Mouse (Mus musculus) stomach, embryonic 16.5 days (tissue): ENCODE results near the gene Arhgap21. TPM values are rescaled to one million over a fixed set of nuclear protein-coding genes. Genes with fewer than 3 reads are reported as not detected.

Source experiments
- ATAC-seq: fragments of 200-750 bp; cut with Nextera tagmentation; 2 replicates; pipeline ENCODE4 v1.8.0; 2017; ENCODE audit warnings: moderate number of reproducible peaks, moderate TSS enrichment; ENCODE audit not compliant: insufficient read depth, low FRiP score
- H3K27ac ChIP-seq: fragments of 300-500 bp; sonication (generic); 2 replicates; pipeline ENCODE4 v1.5.1; 2014; ENCODE audit warnings: low read length
- H3K27me3 ChIP-seq: fragments of 300-500 bp; sonication (generic); 2 replicates; pipeline ENCODE4 v1.6.1; 2014; ENCODE audit warnings: low read length, control low read depth, mixed read lengths; ENCODE audit not compliant: control insufficient read depth, insufficient read depth
- H3K36me3 ChIP-seq: fragments of 300-500 bp; sonication (generic); 2 replicates; pipeline ENCODE4 v1.6.1; 2014; ENCODE audit warnings: low read length; ENCODE audit not compliant: control insufficient read depth, insufficient read depth
- H3K4me1 ChIP-seq: fragments of 300-500 bp; sonication (generic); 2 replicates; pipeline ENCODE4 v1.6.1; 2014; ENCODE audit warnings: low read length, control low read depth, mixed read lengths; ENCODE audit not compliant: control insufficient read depth, insufficient read depth
- H3K4me2 ChIP-seq: fragments of 300-500 bp; sonication (generic); 2 replicates; pipeline ENCODE4 v1.6.1; 2014; ENCODE audit warnings: low read depth, low read length, mixed read lengths
- H3K4me3 ChIP-seq: fragments of 300-500 bp; sonication (generic); replicated peaks from 2 replicates; pipeline ENCODE4 v1.5.1; 2014; ENCODE audit warnings: mild to moderate bottlenecking, low read length
- H3K9ac ChIP-seq: fragments of 300-500 bp; sonication (generic); 2 replicates; pipeline ENCODE4 v1.6.1; 2014; ENCODE audit warnings: low read length
- H3K9me3 ChIP-seq: fragments of 300-500 bp; sonication (generic); replicated peaks from 2 replicates; pipeline ENCODE4 v1.6.1; 2016; ENCODE audit warnings: low read length, control low read depth; ENCODE audit not compliant: control insufficient read depth
- WGBS: fragments of 180-500 bp; shearing (Covaris S2); extraction: QIAGEN DNeasy Blood & Tissue Kit; methylation state at CpG from one replicate; pipeline ENCODE4 v1.1.7; 2014; 5-methylcytosine and 5-hydroxymethylcytosine counted together
- polyA plus RNA-seq: library from polyadenylated mRNA; unstranded; fragments of >200 nt; fragmentation: Nextera tagmentation; extraction: Ambion mirVana; gene quantifications from 2 replicates; pipeline ENCODE4 v1.2.1, GENCODE M21; 2015

Arhgap21 gene
- polyA plus RNA-seq, 1 experiment from 2014 or later: 9.3 TPM

DNA sequence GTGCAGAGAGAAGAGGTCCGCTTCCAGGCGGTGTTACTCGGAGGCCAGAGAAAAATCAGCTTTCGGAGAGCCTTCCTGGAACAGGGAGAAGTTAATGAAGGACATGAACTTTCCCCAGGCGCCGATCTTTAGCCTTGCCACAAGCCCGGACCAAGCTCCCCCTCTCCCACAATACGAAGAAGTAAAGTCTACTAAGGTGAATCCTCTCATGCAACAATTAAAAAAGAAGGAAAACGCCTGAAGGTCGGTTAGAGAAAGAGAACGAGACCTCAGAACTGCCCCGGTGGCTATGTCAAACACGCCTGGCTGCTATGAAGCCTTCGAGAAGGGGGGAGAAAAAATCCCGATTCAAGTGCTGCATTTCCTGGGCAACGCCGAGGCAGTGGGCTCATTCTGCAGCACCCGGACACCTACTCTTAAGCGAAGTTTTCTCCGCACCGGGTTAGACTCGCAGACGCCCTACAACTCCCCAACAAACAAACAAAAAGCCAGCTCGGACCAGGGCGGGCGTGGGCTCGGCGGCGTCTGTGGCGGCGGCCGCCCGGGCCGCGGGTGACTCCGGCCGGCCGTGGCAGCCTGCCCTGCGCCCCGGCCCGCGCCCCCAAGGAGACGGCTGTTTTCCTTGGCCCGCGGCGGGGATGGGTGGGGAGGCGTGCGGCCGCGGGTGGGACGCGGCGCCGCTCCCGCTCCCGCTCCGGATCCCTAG, 882 bp downstream of the Arhgap21 start:
- ATAC-seq: 0 out of 2 replicates have a peak, but pooled peaks have one; percentile 0
- Histone ChIP-seq H3K4me2 (peak overlapping the region; percentile 93), H3K27ac (peak overlapping the region; percentile 99), H3K27me3 (no peaks in the 10 kb centered on the region), H3K36me3 (no peaks in the 10 kb centered on the region), H3K4me3 (peak overlapping the region; percentile 92), H3K9ac (peak overlapping the region; percentile 93), H3K9me3 (no peaks in the 10 kb centered on the region), H3K4me1 (peaks cover 24% of the 10 kb centered on the region)
- under 1% methylated on average over 52 of the region's 57 CpGs for WGBS

DNA sequence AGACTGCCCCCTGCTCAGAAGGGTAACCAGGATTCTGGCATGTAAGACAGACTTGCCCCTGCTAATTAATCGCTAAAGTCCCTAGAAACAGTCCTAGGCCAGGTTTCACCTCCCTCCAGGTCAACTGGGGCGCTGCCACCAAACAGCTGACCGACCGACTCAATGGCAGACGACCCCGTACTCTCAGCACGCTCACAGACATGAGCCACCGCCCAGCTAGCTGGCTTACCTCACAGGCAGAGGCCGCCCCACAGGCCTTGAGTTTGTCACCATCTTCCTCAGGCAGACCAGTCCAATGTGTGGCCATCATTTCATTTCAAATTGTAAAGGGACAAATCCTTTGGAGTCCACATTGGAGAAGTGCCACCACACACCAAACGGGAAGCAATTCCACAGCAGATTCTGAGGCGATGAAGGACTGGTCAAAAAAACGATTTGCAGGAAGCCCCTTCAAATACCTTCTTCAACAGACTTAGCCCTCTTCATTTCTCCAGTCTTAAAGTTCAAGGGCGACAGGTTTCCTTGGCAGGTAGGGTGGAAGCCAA, 1.5 kb downstream of the Arhgap21 start:
- no peak for ATAC-seq
- H3K4me3 ChIP-seq: peak overlapping the region; percentile 92
- H3K36me3 ChIP-seq: no peaks in the 10 kb centered on the region
- H3K4me2 ChIP-seq: peak overlapping the region; percentile 93
- peaks cover 30% of the 10 kb centered on the region for H3K4me1 ChIP-seq
- no peaks in the 10 kb centered on the region for H3K27me3 ChIP-seq
- peak overlapping the region; percentile 93 for H3K9ac ChIP-seq
- no peaks in the 10 kb centered on the region for H3K9me3 ChIP-seq
- H3K27ac ChIP-seq: peak overlapping the region; percentile 99
- 4% methylated on average over 13 of the region's 13 CpGs for WGBS

DNA sequence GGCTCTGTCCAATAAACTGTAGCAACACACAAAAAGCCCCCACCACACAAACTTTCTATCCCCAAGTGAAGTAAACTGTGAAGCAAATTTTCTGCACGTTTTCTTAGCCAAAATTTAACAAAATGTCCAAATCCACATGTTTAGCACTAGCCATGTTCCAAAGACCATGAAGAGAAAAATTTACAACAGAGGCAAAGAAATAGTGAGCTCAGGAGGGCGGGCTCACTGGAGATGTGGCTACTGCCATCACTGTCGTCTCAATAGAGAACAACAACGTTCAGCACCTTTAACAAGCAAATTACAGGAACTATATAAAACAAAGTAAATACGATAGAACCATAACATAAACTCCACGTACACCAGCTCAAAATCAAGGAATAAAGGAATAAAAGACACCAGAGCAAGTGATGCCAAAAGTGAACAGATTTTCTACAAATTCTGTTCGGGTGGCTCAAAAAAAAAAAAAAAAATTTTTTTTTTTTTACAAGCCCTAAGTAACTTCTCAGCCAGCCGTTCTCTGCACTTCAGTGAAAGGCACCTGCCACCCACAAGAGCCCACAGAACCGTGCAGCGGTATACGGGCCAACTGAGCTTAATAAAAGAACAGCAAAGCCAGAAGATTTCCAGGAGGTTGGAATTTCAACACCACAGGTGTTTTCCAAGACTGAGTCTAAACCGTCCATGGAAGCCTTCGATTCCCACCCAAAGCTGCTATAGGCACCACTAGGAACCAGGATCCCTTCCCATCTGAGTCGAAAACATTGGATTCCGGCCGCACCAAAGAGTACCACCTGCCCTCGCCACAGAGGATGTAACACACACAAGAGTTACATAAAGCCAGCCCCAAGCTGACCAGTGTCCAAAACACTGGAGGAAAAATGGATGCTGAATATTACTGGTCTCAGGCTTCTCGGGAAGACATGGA, 2.2 kb downstream of the Arhgap21 start:
- Histone ChIP-seq H3K4me1 (peaks cover 36% of the 10 kb centered on the region), H3K9me3 (no peaks in the 10 kb centered on the region), H3K9ac (peak overlapping the region; percentile 93), H3K36me3 (no peaks in the 10 kb centered on the region), H3K4me2 (peak overlapping the region; percentile 93), H3K27me3 (no peaks in the 10 kb centered on the region), H3K4me3 (peak overlapping the region; percentile 92), H3K27ac (peak overlapping the region; percentile 99; the same call in 1 of the 2 replicates)
- ATAC-seq: no peak
- 38% methylated on average over 18 of the region's 18 CpGs for WGBS

DNA sequence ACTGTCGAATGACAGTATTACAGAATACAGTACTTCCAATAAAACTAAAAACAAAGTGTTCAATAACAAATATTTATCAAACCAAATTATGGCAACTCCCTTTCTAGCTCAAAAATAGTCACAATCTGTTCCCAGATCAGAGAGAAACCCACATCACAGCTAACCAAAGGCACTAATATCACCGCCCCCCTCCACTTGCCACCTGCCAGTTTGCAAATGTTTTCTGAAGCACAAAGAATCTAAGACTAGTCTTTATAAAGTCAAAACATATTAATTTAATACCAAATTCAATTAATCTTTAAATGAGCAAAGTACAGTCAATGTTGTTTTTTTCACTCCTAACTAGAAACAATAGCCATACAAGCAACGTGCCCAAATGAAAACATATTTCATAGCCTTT, 3.3 kb downstream of the Arhgap21 start:
- H3K4me1 ChIP-seq: peaks cover 43% of the 10 kb centered on the region

DNA sequence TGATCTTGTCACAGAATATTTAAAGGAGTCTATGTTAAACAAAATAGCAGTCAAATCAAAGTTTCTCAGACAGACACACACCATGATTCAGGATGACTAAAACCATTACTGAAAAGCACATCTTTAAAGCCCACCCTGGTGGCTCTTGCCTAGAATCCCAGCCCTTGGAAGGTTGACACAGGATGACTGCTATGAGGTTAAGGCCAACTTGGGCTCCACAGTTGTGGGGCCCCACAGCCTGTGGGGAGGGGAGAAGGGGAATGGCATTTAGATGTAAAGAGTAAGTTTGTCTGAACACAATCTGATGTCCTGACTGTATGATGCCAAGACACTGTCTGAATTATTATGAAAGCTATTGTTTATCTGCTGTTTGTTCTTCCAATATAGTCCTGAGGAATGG, 4.2 kb downstream of the Arhgap21 start:
- Histone ChIP-seq H3K4me3 (no peak overlapping the region), H3K27me3 (no peaks in the 10 kb centered on the region), H3K4me2 (no peak overlapping the region)

More for the DNA sequence above, 3.3 kb downstream of the Arhgap21 start:
- no peaks in the 10 kb centered on the region for H3K9me3 ChIP-seq
- 73% methylated on average over 3 of the region's 3 CpGs for WGBS
- no peaks in the 10 kb centered on the region for H3K36me3 ChIP-seq
- H3K4me2 ChIP-seq: peak overlapping the region; percentile 93
- no peak overlapping the region for H3K9ac ChIP-seq
- no peak overlapping the region for H3K27ac ChIP-seq
- ATAC-seq: no peak
- H3K4me3 ChIP-seq: peak overlapping the region; percentile 92; the same call in 1 of the 2 replicates
- H3K27me3 ChIP-seq: no peaks in the 10 kb centered on the region

DNA sequence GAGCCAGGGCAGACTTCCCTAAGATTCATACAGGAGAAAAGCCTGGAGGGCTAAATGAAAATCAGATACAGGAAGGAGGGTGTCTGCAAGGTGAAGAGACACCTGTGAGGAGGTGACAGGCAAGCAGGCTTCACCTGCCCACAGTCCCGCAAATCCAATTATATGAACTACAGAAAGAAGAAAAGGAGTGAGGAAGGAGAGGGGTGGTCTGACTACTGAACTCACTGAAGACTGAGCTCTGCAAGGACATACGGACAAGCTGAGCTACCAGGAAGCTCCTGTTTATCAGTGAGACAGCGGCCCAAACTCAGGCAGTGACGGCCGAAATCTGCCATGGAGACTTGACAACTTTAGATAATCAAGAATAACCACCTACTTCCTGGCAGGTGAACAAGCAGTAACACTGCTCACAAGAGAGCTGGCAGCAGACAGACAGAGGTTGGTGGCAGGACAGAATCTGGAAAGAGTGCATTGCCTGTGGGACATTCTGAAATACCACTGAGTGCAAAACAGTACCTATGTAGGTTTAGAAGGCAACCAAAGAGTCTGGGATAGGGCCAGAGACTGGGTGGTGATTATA, 5.4 kb downstream of the Arhgap21 start:
- no peak overlapping the region for H3K9ac ChIP-seq
- 62% methylated on average over 5 of the region's 5 CpGs for WGBS
- no peaks in the 10 kb centered on the region for H3K27me3 ChIP-seq
- H3K27ac ChIP-seq: no peak overlapping the region
- peaks cover 40% of the 10 kb centered on the region for H3K4me1 ChIP-seq
- no peaks in the 10 kb centered on the region for H3K9me3 ChIP-seq
- no peaks in the 10 kb centered on the region for H3K36me3 ChIP-seq
- H3K4me3 ChIP-seq: no peak overlapping the region
- no peak for ATAC-seq
- no peak overlapping the region for H3K4me2 ChIP-seq

More for the DNA sequence above, 4.2 kb downstream of the Arhgap21 start:
- Histone ChIP-seq H3K27ac (no peak overlapping the region), H3K9me3 (no peaks in the 10 kb centered on the region), H3K9ac (no peak overlapping the region), H3K36me3 (no peaks in the 10 kb centered on the region), H3K4me1 (peaks cover 40% of the 10 kb centered on the region)
- no peak for ATAC-seq

DNA sequence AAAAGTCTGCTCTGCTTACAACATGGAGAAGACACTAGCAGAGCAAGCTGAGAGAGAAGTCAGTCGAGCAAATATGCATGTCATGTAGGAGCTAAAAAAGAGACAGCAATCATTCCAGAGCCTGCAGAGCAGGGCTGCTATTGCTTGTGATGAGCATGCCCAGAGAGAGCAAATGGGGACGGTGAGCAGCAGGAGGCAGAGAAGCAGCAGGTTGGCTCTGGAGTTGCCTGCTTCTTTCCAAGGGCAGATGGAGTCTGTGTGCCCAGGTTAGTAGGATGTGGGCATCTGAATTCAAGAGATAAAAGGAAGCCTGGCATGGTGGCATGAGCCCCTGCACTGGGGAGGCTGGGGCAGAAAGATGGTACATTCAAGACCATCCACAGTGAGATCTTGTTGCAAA, 6.4 kb downstream of the Arhgap21 start:
- Histone ChIP-seq H3K9me3 (no peaks in the 10 kb centered on the region), H3K27me3 (no peaks in the 10 kb centered on the region), H3K9ac (no peak overlapping the region), H3K4me3 (no peak overlapping the region), H3K36me3 (no peaks in the 10 kb centered on the region), H3K4me2 (no peak overlapping the region), H3K4me1 (peaks cover 40% of the 10 kb centered on the region), H3K27ac (0 out of 2 replicates have a peak overlapping the region, but pooled peaks have one; percentile 4)
- ATAC-seq: no peak
- 43% methylated on average over 2 of the region's 2 CpGs for WGBS

DNA sequence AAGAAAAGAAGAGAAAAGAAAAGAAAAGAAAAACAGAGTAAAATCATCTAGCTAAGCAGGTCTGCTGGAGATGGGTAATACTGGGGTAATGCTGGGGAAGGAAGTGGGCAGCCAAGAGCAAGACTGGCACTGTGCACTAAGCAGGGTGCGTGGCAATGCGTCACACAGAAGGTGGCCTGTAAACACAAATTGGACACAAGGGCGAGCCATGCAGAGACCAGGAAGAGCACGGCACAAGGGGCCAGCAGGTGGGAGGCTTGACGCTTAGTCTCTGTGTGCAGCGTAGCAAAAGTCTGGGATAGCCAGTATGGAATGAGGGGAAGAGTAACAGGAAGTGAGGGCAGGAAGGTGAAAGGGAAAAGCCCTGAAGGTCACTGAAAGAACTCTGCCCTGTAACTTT, 6.9 kb downstream of the Arhgap21 start:
- H3K9me3 ChIP-seq: no peaks in the 10 kb centered on the region
- H3K9ac ChIP-seq: no peak overlapping the region
- 0 out of 2 replicates have a peak overlapping the region, but pooled peaks have one; percentile 32 for H3K4me2 ChIP-seq
- peaks cover 36% of the 10 kb centered on the region for H3K4me1 ChIP-seq
- H3K36me3 ChIP-seq: no peaks in the 10 kb centered on the region
- ATAC-seq: no peak; the same call in 1 of the 2 replicates
- no peaks in the 10 kb centered on the region for H3K27me3 ChIP-seq
- WGBS: 46% methylated on average over 6 of the region's 6 CpGs
- no peak overlapping the region for H3K27ac ChIP-seq
- H3K4me3 ChIP-seq: no peak overlapping the region
